Mouse (Mus musculus): Measurements from ENCODE around the gene Manf.

The Manf gene

GRCm38 (mm10) chr9:106891829-106892551 lies at the start of gene Manf:
TSS of gene Manf (minus strand) at chr9:106891979.
- peak; percentile 97 for DNase-seq (ENCODE audit: low spot score)

- no peak for DNase-seq (ENCODE audit: low spot score)
Observed at GRCm38 (mm10) chr9:106934998-106935397, 43.2 kb upstream of the Manf start.

GRCm38 (mm10) chr9:106914878-106915277 lies 23.1 kb upstream of the Manf start:
- DNase-seq (ENCODE audit: low spot score) = no peak

GRCm38 (mm10) chr9:106913759-106914158 lies 22.0 kb upstream of the Manf start:
- no peak for DNase-seq (ENCODE audit: low spot score)

DNA sequence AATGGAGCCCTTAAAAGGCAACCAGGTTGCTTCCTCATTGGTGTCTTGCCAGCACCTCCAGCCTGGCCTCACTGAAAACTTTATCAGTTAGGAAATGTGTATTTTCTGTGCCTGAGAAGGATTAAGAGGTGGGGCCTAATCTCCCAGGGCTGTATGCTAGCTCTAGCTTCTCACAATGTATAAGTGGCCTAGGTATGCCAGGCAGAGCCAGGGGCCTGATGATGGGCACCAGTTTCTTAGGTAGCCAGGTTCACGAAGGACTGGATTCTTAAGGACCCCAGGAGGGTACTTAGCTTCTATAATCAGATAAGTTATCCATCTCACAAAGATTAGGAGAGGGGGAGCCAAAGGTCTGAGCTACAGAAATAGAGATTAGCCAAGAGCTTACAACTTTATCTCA lies 19.8 kb upstream of the Manf start:
- DNase-seq (ENCODE audit: low spot score) = no peak

DNA sequence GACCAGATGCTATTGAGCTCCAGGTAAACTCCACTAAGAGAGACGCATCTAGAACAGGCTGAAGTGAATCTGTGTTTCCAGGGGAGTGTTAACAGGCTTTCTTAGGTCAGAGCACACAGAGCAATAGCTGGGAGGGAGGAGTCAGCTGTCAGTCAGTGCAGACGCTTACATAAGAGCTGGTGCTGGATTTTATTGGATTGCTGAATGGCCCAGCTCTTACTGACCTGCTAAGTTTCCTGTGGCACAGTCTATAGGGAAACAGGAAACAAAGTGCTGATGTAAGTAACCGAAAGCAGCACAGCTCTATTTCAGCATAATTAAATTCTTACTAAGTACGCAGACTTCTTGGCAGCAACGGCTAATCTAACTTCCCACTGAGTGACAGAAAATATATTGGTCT lies 16.9 kb upstream of the Manf start:
- DNase-seq (ENCODE audit: low spot score) = no peak

- DNase-seq (ENCODE audit: low spot score) = no peak
Observed at GRCm38 (mm10) chr9:106908174-106908573, 16.4 kb upstream of the Manf start.

DNA sequence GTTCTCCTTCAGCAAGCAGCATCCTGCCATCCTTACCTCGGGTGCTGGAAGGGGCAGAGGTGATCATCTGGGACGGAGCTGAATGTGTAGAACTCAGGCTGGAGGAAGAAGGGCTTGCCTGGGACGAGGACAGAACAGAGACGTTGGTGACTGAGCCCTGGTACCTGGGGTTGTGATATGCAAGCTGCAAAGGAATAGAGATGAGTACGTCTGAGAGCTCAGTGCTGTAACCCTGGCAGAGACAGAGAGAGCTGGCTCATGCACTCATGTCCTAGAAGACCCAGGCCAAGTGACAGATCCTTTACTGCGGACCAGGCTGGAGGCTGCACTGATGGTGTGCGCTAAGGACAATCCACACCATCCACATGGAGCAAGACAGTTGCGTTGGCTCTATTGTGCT lies 14.8 kb upstream of the Manf start:
- no peak for DNase-seq (ENCODE audit: low spot score)

- peak; percentile 59 for DNase-seq (ENCODE audit: low spot score)
Observed at GRCm38 (mm10) chr9:106903791-106904134, 12.0 kb upstream of the Manf start.

- DNase-seq (ENCODE audit: low spot score) = no peak
Observed at GRCm38 (mm10) chr9:106903099-106903790, 11.5 kb upstream of the Manf start.

DNA sequence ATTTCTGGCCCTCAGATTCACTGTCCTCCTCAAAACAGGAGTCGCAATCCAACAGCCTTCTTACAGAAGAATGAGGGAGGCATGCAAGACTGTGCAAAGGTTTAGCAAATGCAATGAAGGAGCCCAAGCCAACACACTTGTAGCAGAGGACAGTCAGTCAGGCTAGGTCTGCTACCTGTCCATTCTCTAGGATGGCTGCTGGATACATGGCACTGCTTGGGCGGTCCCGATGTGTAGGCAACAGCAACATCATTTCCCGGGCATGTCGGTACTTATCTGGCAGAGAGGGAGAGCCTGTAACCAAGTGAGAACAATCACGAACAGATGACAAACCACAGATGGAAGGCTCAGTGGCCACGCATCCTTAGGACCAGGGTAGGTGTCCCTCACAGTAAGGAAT lies 9.8 kb upstream of the Manf start:
- DNase-seq (ENCODE audit: low spot score) = no peak

DNA sequence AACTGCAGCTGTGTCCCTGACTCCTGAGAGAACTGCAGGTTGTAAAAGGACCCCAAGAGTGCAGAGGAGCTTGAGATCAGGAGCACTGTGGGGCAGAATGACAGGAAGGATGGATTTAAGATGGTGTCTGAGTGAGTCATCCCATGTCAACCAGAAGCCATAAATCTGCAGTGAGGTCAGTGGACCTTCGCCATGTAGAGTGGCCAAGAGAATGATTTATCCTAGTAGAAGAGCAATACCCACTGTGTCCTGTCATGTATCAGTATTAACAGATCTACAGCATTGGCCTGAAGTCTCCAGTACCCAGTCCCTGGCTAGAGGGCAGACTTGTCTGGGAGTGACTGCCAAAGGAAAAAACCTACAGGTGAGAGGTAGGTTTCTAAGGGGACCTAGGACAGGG lies 7.1 kb upstream of the Manf start:
- no peak for DNase-seq (ENCODE audit: low spot score)

DNA sequence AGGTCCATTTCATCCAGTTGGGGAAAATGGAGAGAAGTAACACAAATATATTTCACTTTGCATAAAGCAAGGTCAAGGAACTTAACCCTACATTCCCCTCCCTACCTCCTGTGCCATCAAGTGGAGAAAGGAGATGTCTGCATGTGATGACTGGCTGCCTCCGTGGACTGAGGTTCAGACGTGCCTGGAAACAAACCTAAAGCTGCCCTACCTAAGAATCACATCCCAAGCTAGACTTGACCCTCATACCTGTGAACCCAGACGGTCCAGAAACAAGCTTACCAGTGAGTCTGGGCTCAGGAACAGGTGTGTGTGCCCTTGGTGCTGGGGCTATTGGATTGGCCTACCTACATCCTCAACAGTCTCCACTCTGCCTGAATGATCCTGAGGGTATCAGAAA lies 1.5 kb upstream of the Manf start:
- no peak for DNase-seq (ENCODE audit: low spot score)

GRCm38 (mm10) chr9:106892552-106892875 lies 735 bp upstream of the Manf start:
- DNase-seq (ENCODE audit: low spot score) = no peak

DNA sequence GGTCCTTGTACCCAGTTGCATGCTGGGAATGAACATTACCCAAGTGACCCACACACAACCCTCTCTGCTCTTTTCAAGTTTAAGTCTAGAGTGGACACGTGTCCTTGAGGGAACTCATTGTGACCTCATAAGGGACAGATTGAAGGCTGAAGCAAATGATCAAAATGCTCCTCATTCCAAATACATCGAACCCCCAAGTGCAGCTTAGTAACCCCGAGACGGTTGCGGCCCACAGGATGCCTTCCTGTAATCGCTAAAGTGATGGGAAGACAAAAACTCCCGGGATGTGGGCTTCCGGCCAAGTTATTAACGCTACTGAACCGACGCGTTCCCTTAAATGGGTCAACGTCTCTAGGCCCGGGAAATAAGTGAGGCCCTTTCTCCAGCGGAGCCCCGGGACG lies 438 bp downstream of the Manf start:
- no peak for DNase-seq (ENCODE audit: low spot score)

DNA sequence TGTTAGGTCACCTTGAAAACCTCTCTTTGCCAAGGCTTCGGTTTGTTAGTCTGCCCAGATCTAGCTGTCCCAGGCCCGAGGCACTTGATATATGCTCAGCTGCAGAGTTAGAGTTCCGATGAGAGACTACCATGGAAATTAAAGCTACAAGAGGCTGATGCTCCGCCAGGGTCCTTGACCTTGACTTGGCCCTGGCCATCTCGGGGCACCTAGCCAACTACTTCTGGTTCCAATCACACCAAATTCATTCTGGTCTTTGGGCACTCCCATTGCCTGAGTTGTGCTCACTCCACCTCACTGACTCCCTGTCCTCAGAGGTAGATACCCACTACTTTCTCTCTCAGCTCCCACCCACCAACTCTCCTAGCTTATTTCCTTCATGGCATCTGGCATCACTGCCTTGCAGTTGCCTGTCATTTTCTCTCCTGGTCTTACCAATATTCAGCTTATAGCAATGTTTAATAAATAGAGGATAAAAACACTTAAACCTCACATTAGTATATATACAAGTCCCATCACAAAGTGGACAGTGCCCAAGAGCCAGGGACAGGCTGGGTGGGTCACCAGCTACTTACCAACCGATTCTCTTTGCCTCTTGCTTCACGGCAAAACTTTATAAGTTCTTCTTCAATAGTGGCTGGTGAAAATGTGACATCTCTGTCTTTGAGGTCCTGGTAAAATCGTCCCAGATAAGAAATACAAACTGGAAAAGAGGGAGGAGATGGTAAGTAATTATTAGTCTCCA lies 1.1 kb downstream of the Manf start:
- no peak for DNase-seq (ENCODE audit: low spot score)

GRCm38 (mm10) chr9:106889321-106889720 lies 2.5 kb downstream of the Manf start:
- DNase-seq (ENCODE audit: low spot score) = no peak

DNA sequence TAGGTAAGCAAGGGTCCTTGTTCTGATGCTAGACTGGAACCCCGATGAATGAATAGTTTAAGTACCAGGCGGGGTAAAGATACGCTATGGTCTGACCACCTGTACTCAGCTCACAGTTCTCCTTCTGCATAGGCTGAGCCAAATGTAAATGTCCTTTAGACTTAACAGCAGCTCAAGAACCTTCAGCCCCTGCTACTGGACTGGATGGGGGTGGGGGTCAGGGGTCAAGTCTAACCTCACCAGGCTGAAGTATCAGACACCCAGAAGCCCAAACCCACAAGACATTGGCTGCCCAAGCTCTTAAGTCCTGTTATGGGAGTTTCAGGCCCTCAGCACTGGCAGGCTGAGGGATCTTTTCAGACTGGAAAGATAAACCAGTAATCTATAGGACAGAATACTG lies 3.4 kb downstream of the Manf start:
- no peak for DNase-seq (ENCODE audit: low spot score)

GRCm38 (mm10) chr9:106886828-106887702 lies 4.7 kb downstream of the Manf start, which contains the start of gene Rbm15b:
TSS of gene Rbm15b (minus strand) at chr9:106887428.
- DNase-seq (ENCODE audit: low spot score) = peak; percentile 98

GRCm38 (mm10) chr9:106885901-106886731 lies 5.7 kb downstream of the Manf start:
- peak; percentile 57 for DNase-seq (ENCODE audit: low spot score)
